ENCODE assay signal across 12 mouse cellular contexts in the genomic region with DNA sequence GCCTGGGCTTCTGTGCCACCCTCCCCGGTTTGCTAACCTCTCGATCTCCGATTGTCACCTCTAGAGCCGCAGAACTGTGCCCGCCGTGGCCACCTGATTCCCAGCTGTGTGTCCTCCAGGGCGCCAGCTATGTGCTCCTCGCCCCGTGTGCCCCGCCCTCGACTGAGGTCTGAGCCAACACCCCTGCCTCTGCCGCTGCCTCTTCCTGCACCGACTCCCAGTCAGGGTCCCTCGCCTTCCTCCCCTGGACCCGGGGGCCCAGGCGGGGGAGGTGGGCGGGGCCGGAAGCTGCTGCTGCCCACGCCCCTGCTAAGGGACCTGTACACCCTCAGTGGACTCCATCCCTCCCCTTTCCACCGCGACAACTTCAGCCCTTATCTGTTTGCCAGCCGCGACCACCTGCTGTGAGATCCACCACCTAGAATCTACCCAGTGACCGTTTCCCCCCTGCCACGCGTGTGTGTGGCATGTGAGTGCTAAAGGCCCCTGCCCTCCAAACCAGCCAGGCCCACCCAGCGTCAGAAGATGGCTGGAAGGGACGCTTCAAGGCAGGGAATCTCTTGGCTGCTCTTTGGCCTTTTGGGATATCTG. TPM values are rescaled to one million over a fixed set of nuclear protein-coding genes. Genes with fewer than 3 reads are reported as not detected.
DNase-seq lines count a peak whose midpoint lies in the region; ATAC-seq lines count a peak whose summit lies in the region.
"Had no signal": no experiment of that assay in that cellular context is flagged by ENCODE, and none has a peak within 500 bp of the region (broad histone marks: within the 10 kb centered on the region; RNA-seq: fewer than 3 reads in every experiment).

No protein-coding gene starts in this region.

- no peak overlapping the region for H3K27ac ChIP-seq in forebrain, embryonic 13.5 days
- H3K27ac ChIP-seq in forebrain, embryonic 14.5 days (ENCODE audit: low read depth, low read length): no peak overlapping the region
- no peak overlapping the region for H3K27ac ChIP-seq in lung, embryonic 16.5 days (ENCODE audit: low read length)
- H3K27ac ChIP-seq in embryonic facial prominence, embryonic 11.5 days (replicated peaks; ENCODE audit: low read depth, low read length): no peak overlapping the region
- H3K27ac ChIP-seq: lung, embryonic 15.5 days had no signal

- no peaks in the 10 kb centered on the region for H3K4me1 ChIP-seq in forebrain, embryonic 13.5 days
- H3K4me1 ChIP-seq in forebrain, embryonic 14.5 days (ENCODE audit: control insufficient read depth, insufficient read depth, low read length): no peaks in the 10 kb centered on the region
- H3K4me1 ChIP-seq in lung, embryonic 16.5 days (replicated peaks; ENCODE audit: control insufficient read depth, insufficient read depth, low read length): no peaks in the 10 kb centered on the region
- no peaks in the 10 kb centered on the region; the same call in 1 of the 2 replicates for H3K4me1 ChIP-seq in embryonic facial prominence, embryonic 11.5 days (ENCODE audit: control insufficient read depth, insufficient read depth, low read length)

- no peak overlapping the region for H3K9ac ChIP-seq in forebrain, embryonic 13.5 days
- H3K9ac ChIP-seq in forebrain, embryonic 14.5 days (ENCODE audit: low read length): no peak overlapping the region
- H3K9ac ChIP-seq in lung, embryonic 16.5 days (ENCODE audit: low read length): no peak overlapping the region
- H3K9ac ChIP-seq in embryonic facial prominence, embryonic 11.5 days (replicated peaks; ENCODE audit: low read length): no peak overlapping the region
- H3K9ac ChIP-seq: lung, embryonic 15.5 days had no signal

- no peaks in the 10 kb centered on the region; the same call in 1 of the 2 replicates for H3K9me3 ChIP-seq in forebrain, embryonic 13.5 days (replicated peaks)
- H3K9me3 ChIP-seq in forebrain, embryonic 14.5 days (replicated peaks; ENCODE audit: control insufficient read depth, low read length): no peaks in the 10 kb centered on the region
- H3K9me3 ChIP-seq in lung, embryonic 16.5 days (ENCODE audit: control insufficient read depth, low read length): no peaks in the 10 kb centered on the region
- no peaks in the 10 kb centered on the region for H3K9me3 ChIP-seq in embryonic facial prominence, embryonic 11.5 days (replicated peaks; ENCODE audit: control insufficient read depth, low read length)
- H3K9me3 ChIP-seq: lung, embryonic 15.5 days had no signal

- no peak for DNase-seq in forebrain, embryonic 14.5 days (ENCODE audit: low spot score)
- no peak for DNase-seq in lung, postnatal 10 days
- no peak for DNase-seq in embryonic facial prominence, embryonic 11.5 days (ENCODE audit: low spot score)
- no peak for DNase-seq in ovary, postnatal 14 days (ENCODE audit: low spot score)
- DNase-seq in lung, postnatal 4 days: no peak
- DNase-seq: adrenal gland, adult 8-10 months; cerebellum, adult 8-10 months; heart, postnatal 4 days had no signal

- no peak for ATAC-seq in forebrain, embryonic 13.5 days
- no peak for ATAC-seq in forebrain, embryonic 14.5 days
- 0 out of 2 replicates have a peak, but pooled peaks have one; percentile 8 for ATAC-seq in lung, embryonic 16.5 days (ENCODE audit: low read depth)
- ATAC-seq in embryonic facial prominence, embryonic 11.5 days (replicated peaks; ENCODE audit: insufficient number of reproducible peaks, low FRiP score, low TSS enrichment, low read depth): no peak
- 0 out of 2 replicates have a peak, but pooled peaks have one; percentile 10 for ATAC-seq in megakaryocyte, adult 5-6 weeks (ENCODE audit: poor library complexity, severe bottlenecking)

- peaks cover 13% of the 10 kb centered on the region for H3K36me3 ChIP-seq in forebrain, embryonic 13.5 days (ENCODE audit: poor library complexity, severe bottlenecking)
- H3K36me3 ChIP-seq in forebrain, embryonic 14.5 days (ENCODE audit: control insufficient read depth, insufficient read depth, low read length): peaks cover 10% of the 10 kb centered on the region; the same call in 1 of the 2 replicates
- no peaks in the 10 kb centered on the region for H3K36me3 ChIP-seq in lung, embryonic 16.5 days (ENCODE audit: control insufficient read depth, insufficient read depth, low read length)
- no peaks in the 10 kb centered on the region for H3K36me3 ChIP-seq in embryonic facial prominence, embryonic 11.5 days (replicated peaks; ENCODE audit: control insufficient read depth, insufficient read depth, low read depth, low read length)
- H3K36me3 ChIP-seq: lung, embryonic 15.5 days had no signal

- peaks cover 15% of the 10 kb centered on the region; the same call in 1 of the 2 replicates for H3K27me3 ChIP-seq in forebrain, embryonic 13.5 days
- H3K27me3 ChIP-seq in forebrain, embryonic 14.5 days (replicated peaks; ENCODE audit: control insufficient read depth, insufficient read depth, low read length): no peaks in the 10 kb centered on the region
- H3K27me3 ChIP-seq in lung, embryonic 16.5 days (ENCODE audit: control insufficient read depth, insufficient read depth, low read depth, low read length): peaks cover 6% of the 10 kb centered on the region; the same call in 1 of the 2 replicates
- H3K27me3 ChIP-seq in embryonic facial prominence, embryonic 11.5 days (ENCODE audit: control insufficient read depth, insufficient read depth, low read length): 0 out of 2 replicates have a peak, but pooled peaks cover 3% of the 10 kb centered on the region

- no peak overlapping the region for H3K4me3 ChIP-seq in forebrain, embryonic 13.5 days
- H3K4me3 ChIP-seq in forebrain, embryonic 14.5 days (ENCODE audit: low read depth, low read length): no peak overlapping the region
- H3K4me3 ChIP-seq in lung, embryonic 16.5 days (ENCODE audit: low read length): no peak overlapping the region
- no peak overlapping the region for H3K4me3 ChIP-seq in embryonic facial prominence, embryonic 11.5 days (ENCODE audit: low read depth, low read length)
- H3K4me3 ChIP-seq: lung, embryonic 15.5 days had no signal

- 7% methylated on average over 23 of the region's 28 CpGs for WGBS in forebrain, embryonic 13.5 days
- 7% methylated on average over 27 of the region's 28 CpGs for WGBS in forebrain, embryonic 14.5 days
- 6% methylated on average over 28 of the region's 28 CpGs for WGBS in lung, embryonic 16.5 days
- 4% methylated on average over 28 of the region's 28 CpGs for WGBS in embryonic facial prominence, embryonic 11.5 days

- peak overlapping the region; percentile 19; the same call in 1 of the 2 replicates for H3K4me2 ChIP-seq in forebrain, embryonic 13.5 days
- no peak overlapping the region for H3K4me2 ChIP-seq in forebrain, embryonic 14.5 days (ENCODE audit: low read length)
- H3K4me2 ChIP-seq in lung, embryonic 16.5 days (ENCODE audit: low read depth, low read length): no peak overlapping the region
- H3K4me2 ChIP-seq in embryonic facial prominence, embryonic 11.5 days (ENCODE audit: low read depth, low read length): peak overlapping the region; percentile 19; the same call in 1 of the 2 replicates
- H3K4me2 ChIP-seq: lung, embryonic 15.5 days had no signal

RNA-seq across cellular contexts. Expression of gene Swsap1, which starts 7.9 kb away (rescaled TPM):
- polyA plus RNA-seq in forebrain, embryonic 13.5 days (2015; fragmentation: Nextera tagmentation; extraction: Ambion mirVana): 8.6 and 12.1 TPM in 2 replicates
- 19.8 and 23.6 TPM in 2 replicates for polyA plus RNA-seq in forebrain, embryonic 14.5 days (2014; fragmentation: Nextera tagmentation; extraction: Ambion mirVana)
- 5.4 and 6.2 TPM in 2 replicates for polyA plus RNA-seq in lung, embryonic 16.5 days (2015; fragmentation: Nextera tagmentation; extraction: Ambion mirVana)
- 17.2 and 17.4 TPM in 2 replicates for polyA plus RNA-seq in embryonic facial prominence, embryonic 11.5 days (2014; fragmentation: Nextera tagmentation; extraction: Ambion mirVana)
- total RNA-seq in megakaryocyte, adult 5-6 weeks (2015): 3.7 and 4.3 TPM in 2 replicates
- 6.5 and 6.6 TPM in 2 replicates for total RNA-seq in megakaryocyte, adult 5-6 weeks (2017)

RNA-seq across cellular contexts. Expression of gene Plppr2, which starts 10.8 kb away (rescaled TPM):
- 37.8 and 44.1 TPM in 2 replicates for polyA plus RNA-seq in forebrain, embryonic 13.5 days (2015; fragmentation: Nextera tagmentation; extraction: Ambion mirVana)
- 47.3 and 66.7 TPM in 2 replicates for polyA plus RNA-seq in forebrain, embryonic 14.5 days (2014; fragmentation: Nextera tagmentation; extraction: Ambion mirVana)
- polyA plus RNA-seq in lung, embryonic 16.5 days (2015; fragmentation: Nextera tagmentation; extraction: Ambion mirVana): 7.7 and 8.2 TPM in 2 replicates
- 6.9 and 9.5 TPM in 2 replicates for polyA plus RNA-seq in embryonic facial prominence, embryonic 11.5 days (2014; fragmentation: Nextera tagmentation; extraction: Ambion mirVana)
- total RNA-seq in megakaryocyte, adult 5-6 weeks (2015): 0.57 and 0.96 TPM in 2 replicates
- 0.65 TPM in 1 of 2 replicates, not detected in the other for total RNA-seq in megakaryocyte, adult 5-6 weeks (2017)

RNA-seq across cellular contexts. Expression of gene Epor, which starts 15.7 kb away (rescaled TPM):
- polyA plus RNA-seq in forebrain, embryonic 13.5 days (2015; fragmentation: Nextera tagmentation; extraction: Ambion mirVana): 0.99 and 1.9 TPM in 2 replicates
- polyA plus RNA-seq in forebrain, embryonic 14.5 days (2014; fragmentation: Nextera tagmentation; extraction: Ambion mirVana): 1.3 and 2.2 TPM in 2 replicates
- 7.5 and 10.3 TPM in 2 replicates for polyA plus RNA-seq in lung, embryonic 16.5 days (2015; fragmentation: Nextera tagmentation; extraction: Ambion mirVana)
- polyA plus RNA-seq in embryonic facial prominence, embryonic 11.5 days (2014; fragmentation: Nextera tagmentation; extraction: Ambion mirVana): 3.8 and 6.4 TPM in 2 replicates
- 0.45 and 0.84 TPM in 2 replicates for total RNA-seq in megakaryocyte, adult 5-6 weeks (2015)
- 0.28 and 1.2 TPM in 2 replicates for total RNA-seq in megakaryocyte, adult 5-6 weeks (2017)

RNA-seq across cellular contexts. Expression of gene Tmem205, which starts 20.3 kb away (rescaled TPM):
- 42.2 and 42.3 TPM in 2 replicates for polyA plus RNA-seq in forebrain, embryonic 13.5 days (2015; fragmentation: Nextera tagmentation; extraction: Ambion mirVana)
- polyA plus RNA-seq in forebrain, embryonic 14.5 days (2014; fragmentation: Nextera tagmentation; extraction: Ambion mirVana): 49.3 and 66.0 TPM in 2 replicates
- 58.8 and 65.3 TPM in 2 replicates for polyA plus RNA-seq in lung, embryonic 16.5 days (2015; fragmentation: Nextera tagmentation; extraction: Ambion mirVana)
- polyA plus RNA-seq in embryonic facial prominence, embryonic 11.5 days (2014; fragmentation: Nextera tagmentation; extraction: Ambion mirVana): 28.5 and 33.8 TPM in 2 replicates
- 40.9 and 48.2 TPM in 2 replicates for total RNA-seq in megakaryocyte, adult 5-6 weeks (2015)
- total RNA-seq in megakaryocyte, adult 5-6 weeks (2017): 8.0 and 14.1 TPM in 2 replicates

RNA-seq across cellular contexts. Expression of gene Ccdc159, which starts 20.4 kb away (rescaled TPM):
- polyA plus RNA-seq in forebrain, embryonic 13.5 days (2015; fragmentation: Nextera tagmentation; extraction: Ambion mirVana): 5.0 and 6.6 TPM in 2 replicates
- polyA plus RNA-seq in forebrain, embryonic 14.5 days (2014; fragmentation: Nextera tagmentation; extraction: Ambion mirVana): 3.5 and 5.3 TPM in 2 replicates
- polyA plus RNA-seq in lung, embryonic 16.5 days (2015; fragmentation: Nextera tagmentation; extraction: Ambion mirVana): 5.9 and 6.4 TPM in 2 replicates
- polyA plus RNA-seq in embryonic facial prominence, embryonic 11.5 days (2014; fragmentation: Nextera tagmentation; extraction: Ambion mirVana): 2.5 and 3.1 TPM in 2 replicates
- 0.22 and 1.0 TPM in 2 replicates for total RNA-seq in megakaryocyte, adult 5-6 weeks (2015)
- 0.53 TPM in 1 of 2 replicates, not detected in the other for total RNA-seq in megakaryocyte, adult 5-6 weeks (2017)

Comparison
In these comparisons a context has a peak if more than half of its experiments do, and no peak if none do; other contexts are left out.
1. H3K4me2 ChIP-seq: peak in forebrain, embryonic 13.5 days (single experiment) and embryonic facial prominence, embryonic 11.5 days (single experiment); none in forebrain, embryonic 14.5 days (single experiment) and lung, embryonic 16.5 days (single experiment).
2. ATAC-seq: peak in lung, embryonic 16.5 days (single experiment) and megakaryocyte, adult 5-6 weeks (single experiment); none in forebrain, embryonic 13.5 days (single experiment), forebrain, embryonic 14.5 days (single experiment) and embryonic facial prominence, embryonic 11.5 days (single experiment).